Mouse (Mus musculus): ENCODE data around the gene Nalcn. TPM values are rescaled to one million over a fixed set of nuclear protein-coding genes. Genes with fewer than 3 reads are reported as not detected.

Nalcn gene
- polyA plus RNA-seq, 1 experiment, result not detected

GRCm38 (mm10) chr14:123282165-123282564 is 344.8 kb downstream of the Nalcn start:
- no peak overlapping the region for H3K27ac ChIP-seq (ENCODE audit: insufficient read depth, low read depth, low read length)
- TF ChIP-seq POLR2A (IDR thresholded peaks at IDR 0.05; ENCODE audit: insufficient read depth, low read depth, low read length) (no peak), CTCF (IDR thresholded peaks at IDR 0.05; ENCODE audit: insufficient read depth, low read depth, low read length) (no peak)
- H3K4me1 ChIP-seq (ENCODE audit: control insufficient read depth, insufficient read depth, low read length), result peaks cover 2% of the 10 kb centered on the region; the same call in 1 of the 2 replicates
- no peak overlapping the region for H3K4me3 ChIP-seq (ENCODE audit: insufficient read depth, low read depth, low read length)

DNA sequence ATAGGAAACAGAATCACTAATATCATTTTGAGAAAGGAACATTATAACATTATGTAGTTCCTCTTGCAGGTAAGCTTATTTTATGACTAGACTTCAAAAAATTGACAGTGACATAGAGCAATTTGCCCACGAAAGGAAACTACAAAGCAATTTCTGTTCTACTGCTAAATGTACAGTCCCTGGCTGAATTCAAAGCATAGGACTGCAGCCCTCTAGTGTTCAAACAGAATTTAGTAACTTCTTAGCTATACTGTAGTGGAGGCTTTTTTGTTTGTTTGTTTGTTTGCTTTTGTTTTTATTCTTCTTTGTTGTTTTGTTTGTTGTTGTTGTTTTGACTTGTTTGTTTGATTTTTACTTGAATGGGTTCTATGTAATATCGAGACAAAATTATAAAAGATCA is 354.8 kb downstream of the Nalcn start:
- Histone ChIP-seq H3K4me1 (ENCODE audit: control insufficient read depth, insufficient read depth, low read length) (no peaks in the 10 kb centered on the region), H3K27ac (ENCODE audit: insufficient read depth, low read depth, low read length) (no peak overlapping the region), H3K4me3 (ENCODE audit: insufficient read depth, low read depth, low read length) (no peak overlapping the region)
- TF ChIP-seq POLR2A (IDR thresholded peaks at IDR 0.05; ENCODE audit: insufficient read depth, low read depth, low read length) (no peak), CTCF (IDR thresholded peaks at IDR 0.05; ENCODE audit: insufficient read depth, low read depth, low read length) (no peak)
- WGBS, result 24% methylated on average over 2 of the region's 2 CpGs

DNA sequence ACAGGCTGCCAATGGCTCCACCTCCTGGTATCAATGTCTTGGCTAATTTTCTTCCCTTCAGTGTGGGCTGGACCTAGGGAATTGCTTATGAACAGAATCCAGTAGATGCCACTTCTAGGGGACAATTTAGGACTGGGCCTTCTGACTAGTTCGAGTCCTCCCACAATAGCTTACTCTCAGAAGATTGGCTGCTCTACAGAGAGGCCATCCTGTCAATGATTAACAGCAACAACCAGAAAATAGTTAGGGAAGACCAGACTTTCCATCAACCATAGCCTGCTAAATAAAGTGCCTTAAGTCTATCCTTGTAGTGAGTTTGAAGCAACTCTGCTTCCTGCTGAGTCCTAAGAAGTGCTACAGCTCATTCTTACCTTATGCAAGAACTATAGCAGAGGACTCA is 386.2 kb downstream of the Nalcn start:
- Histone ChIP-seq H3K27ac (ENCODE audit: insufficient read depth, low read depth, low read length) (no peak overlapping the region), H3K4me1 (ENCODE audit: control insufficient read depth, insufficient read depth, low read length) (no peaks in the 10 kb centered on the region), H3K4me3 (ENCODE audit: insufficient read depth, low read depth, low read length) (no peak overlapping the region)
- WGBS, result 78% methylated on average over 1 of the region's 1 CpGs
- no peak for TF ChIP-seq CTCF (IDR thresholded peaks at IDR 0.05; ENCODE audit: insufficient read depth, low read depth, low read length)
- TF ChIP-seq POLR2A (IDR thresholded peaks at IDR 0.05; ENCODE audit: insufficient read depth, low read depth, low read length), result no peak

DNA sequence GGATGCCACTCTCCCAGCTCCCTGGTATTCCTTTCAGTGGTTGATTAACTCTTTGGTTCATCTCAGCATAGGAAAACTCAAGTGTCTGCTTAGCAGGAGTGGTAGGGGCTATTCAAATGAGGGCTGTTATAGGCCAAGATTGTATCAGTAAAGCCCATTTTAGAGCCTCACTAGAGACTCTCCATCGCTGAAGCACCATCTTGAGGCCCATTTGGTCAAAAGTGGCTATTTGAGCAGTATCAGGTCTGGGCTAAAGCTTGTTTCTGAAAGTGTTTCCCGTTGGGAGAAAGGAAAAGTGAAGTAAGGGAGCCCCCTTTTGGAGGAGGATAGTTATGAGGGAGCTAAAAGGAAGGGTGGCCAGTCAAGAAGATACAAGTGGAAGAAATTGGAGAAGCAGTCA is 387.0 kb downstream of the Nalcn start:
- no peaks in the 10 kb centered on the region for H3K4me1 ChIP-seq (ENCODE audit: control insufficient read depth, insufficient read depth, low read length)
- WGBS, result 23% methylated on average over 2 of the region's 2 CpGs
- TF ChIP-seq POLR2A (IDR thresholded peaks at IDR 0.05; ENCODE audit: insufficient read depth, low read depth, low read length) (no peak), CTCF (IDR thresholded peaks at IDR 0.05; ENCODE audit: insufficient read depth, low read depth, low read length) (no peak)
- H3K4me3 ChIP-seq (ENCODE audit: insufficient read depth, low read depth, low read length), result no peak overlapping the region
- no peak overlapping the region for H3K27ac ChIP-seq (ENCODE audit: insufficient read depth, low read depth, low read length)

DNA sequence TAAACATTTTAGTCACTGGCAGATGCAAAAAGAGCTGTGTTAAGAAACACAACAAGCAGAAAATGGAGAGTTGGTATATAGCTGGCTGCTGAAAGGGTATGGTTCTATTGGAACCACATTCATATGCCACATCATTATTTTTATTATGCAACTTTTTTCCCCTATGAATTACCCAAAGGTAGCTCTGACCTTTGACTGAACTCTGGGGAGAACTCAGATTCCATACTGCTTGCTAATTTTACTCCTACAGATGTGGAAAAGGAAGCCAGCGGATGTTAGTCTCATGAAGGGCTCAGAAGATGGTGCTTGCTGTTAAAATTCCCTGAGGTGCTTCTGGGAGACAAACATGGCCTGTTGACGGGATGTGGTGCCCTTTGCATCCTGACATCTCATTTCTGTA is 389.9 kb downstream of the Nalcn start:
- TF ChIP-seq CTCF (IDR thresholded peaks at IDR 0.05; ENCODE audit: insufficient read depth, low read depth, low read length), result no peak
- TF ChIP-seq POLR2A (IDR thresholded peaks at IDR 0.05; ENCODE audit: insufficient read depth, low read depth, low read length), result no peak
- H3K27ac ChIP-seq (ENCODE audit: insufficient read depth, low read depth, low read length), result no peak overlapping the region
- H3K4me1 ChIP-seq (ENCODE audit: control insufficient read depth, insufficient read depth, low read length), result no peaks in the 10 kb centered on the region
- WGBS, result 64% methylated on average over 2 of the region's 2 CpGs
- no peak overlapping the region for H3K4me3 ChIP-seq (ENCODE audit: insufficient read depth, low read depth, low read length)

- no peaks in the 10 kb centered on the region for H3K4me1 ChIP-seq (ENCODE audit: control insufficient read depth, insufficient read depth, low read length)
- H3K4me3 ChIP-seq (ENCODE audit: insufficient read depth, low read depth, low read length), result no peak overlapping the region
- no peak overlapping the region for H3K27ac ChIP-seq (ENCODE audit: insufficient read depth, low read depth, low read length)
- TF ChIP-seq CTCF (IDR thresholded peaks at IDR 0.05; ENCODE audit: insufficient read depth, low read depth, low read length), result no peak
- no peak for TF ChIP-seq POLR2A (IDR thresholded peaks at IDR 0.05; ENCODE audit: insufficient read depth, low read depth, low read length)
Observed at GRCm38 (mm10) chr14:123232630-123233206, 394.2 kb downstream of the Nalcn start.

Other genes starting within 250 kb of the Nalcn start
- gene Itgbl1, start 32.8 kb upstream of the Nalcn start, polyA plus RNA-seq (2012; ENCODE audit: insufficient read depth, insufficient read length, low replicate concordance, missing spikeins), result not detected in 2 replicates